Mouse (Mus musculus): ENCODE results near the gene Rab36.

GRCm38 (mm10) chr10:75021138-75021537 lies 15.7 kb upstream of the Rab36 start:
- TF ChIP-seq CTCF (IDR thresholded peaks at IDR 0.05; ENCODE audit: low read depth, low read length) (peak; percentile 90), POLR2A (IDR thresholded peaks at IDR 0.05; ENCODE audit: extremely low read depth, insufficient read depth, low read length) (no peak)
